Mouse (Mus musculus): ENCODE results near the gene Raph1.

- TF ChIP-seq POLR2A (IDR thresholded peaks at IDR 0.05; ENCODE audit: control insufficient read depth, low read depth, low read length) (no peak), CTCF (IDR thresholded peaks at IDR 0.05; ENCODE audit: control insufficient read depth, insufficient read depth, insufficient replicate concordance, low read depth, low read length) (no peak)
These were observed 56.3 kb downstream of the Raph1 start for GRCm38 (mm10) chr1:60510584-60510983.
